Mouse (Mus musculus) liver, embryonic 16.5 days (tissue): Measurements from ENCODE around the gene Apobec1. TPM values are rescaled to one million over a fixed set of nuclear protein-coding genes. Genes with fewer than 3 reads are reported as not detected.
A peak's percentile ranks its signal among the peaks of the same experiment; 100 is the strongest.

Source experiments
- ATAC-seq: fragments of 200-750 bp; cut with Nextera tagmentation; 2 replicates; pipeline ENCODE4 v1.8.0; 2017; ENCODE audit warnings: low read depth, mild to moderate bottlenecking, moderate number of reproducible peaks, moderate library complexity
- H3K27ac ChIP-seq: fragments of 300-500 bp; sonication (generic); 2 replicates; pipeline ENCODE4 v1.5.1; 2014; ENCODE audit warnings: mild to moderate bottlenecking, low read length
- H3K27me3 ChIP-seq: fragments of 300-500 bp; sonication (generic); 2 replicates; pipeline ENCODE4 v1.6.1; 2014; ENCODE audit warnings: low read depth, low read length, mixed read lengths; ENCODE audit not compliant: control insufficient read depth, insufficient read depth
- H3K36me3 ChIP-seq: fragments of 300-500 bp; sonication (generic); 2 replicates; pipeline ENCODE4 v1.6.1; 2014; ENCODE audit warnings: mild to moderate bottlenecking; ENCODE audit not compliant: control insufficient read depth, insufficient read depth
- H3K4me1 ChIP-seq: fragments of 300-500 bp; sonication (generic); 2 replicates; pipeline ENCODE4 v1.6.1; 2014; ENCODE audit warnings: low read depth, low read length, mixed read lengths; ENCODE audit not compliant: control insufficient read depth
- H3K4me2 ChIP-seq: fragments of 300-500 bp; sonication (generic); 2 replicates; pipeline ENCODE4 v1.6.1; 2014; ENCODE audit warnings: low read depth, low read length, mixed read lengths
- H3K4me3 ChIP-seq: fragments of 300-500 bp; sonication (generic); 2 replicates; pipeline ENCODE4 v1.5.1; 2014; ENCODE audit warnings: low read depth, mild to moderate bottlenecking, low read length
- H3K9ac ChIP-seq: fragments of 300-500 bp; sonication (generic); 2 replicates; pipeline ENCODE4 v1.6.1; 2014; ENCODE audit warnings: low read depth, low read length
- H3K9me3 ChIP-seq: fragments of 300-500 bp; sonication (generic); replicated peaks from 2 replicates; pipeline ENCODE4 v1.6.1; 2016; ENCODE audit warnings: low read length; ENCODE audit not compliant: control insufficient read depth
- WGBS: fragments of 180-500 bp; shearing (Covaris S2); extraction: QIAGEN DNeasy Blood & Tissue Kit; methylation state at CpG from one replicate; pipeline ENCODE4 v1.1.7; 2014; ENCODE audit not compliant: insufficient replicate concordance; 5-methylcytosine and 5-hydroxymethylcytosine counted together
- polyA plus RNA-seq: library from polyadenylated mRNA; unstranded; fragments of >200 nt; fragmentation: Nextera tagmentation; extraction: Ambion mirVana; gene quantifications from 2 replicates; pipeline ENCODE4 v1.2.1, GENCODE M21; 2015

The Apobec1 gene
- polyA plus RNA-seq, 1 experiment from 2014 or later = 6.2 TPM

DNA sequence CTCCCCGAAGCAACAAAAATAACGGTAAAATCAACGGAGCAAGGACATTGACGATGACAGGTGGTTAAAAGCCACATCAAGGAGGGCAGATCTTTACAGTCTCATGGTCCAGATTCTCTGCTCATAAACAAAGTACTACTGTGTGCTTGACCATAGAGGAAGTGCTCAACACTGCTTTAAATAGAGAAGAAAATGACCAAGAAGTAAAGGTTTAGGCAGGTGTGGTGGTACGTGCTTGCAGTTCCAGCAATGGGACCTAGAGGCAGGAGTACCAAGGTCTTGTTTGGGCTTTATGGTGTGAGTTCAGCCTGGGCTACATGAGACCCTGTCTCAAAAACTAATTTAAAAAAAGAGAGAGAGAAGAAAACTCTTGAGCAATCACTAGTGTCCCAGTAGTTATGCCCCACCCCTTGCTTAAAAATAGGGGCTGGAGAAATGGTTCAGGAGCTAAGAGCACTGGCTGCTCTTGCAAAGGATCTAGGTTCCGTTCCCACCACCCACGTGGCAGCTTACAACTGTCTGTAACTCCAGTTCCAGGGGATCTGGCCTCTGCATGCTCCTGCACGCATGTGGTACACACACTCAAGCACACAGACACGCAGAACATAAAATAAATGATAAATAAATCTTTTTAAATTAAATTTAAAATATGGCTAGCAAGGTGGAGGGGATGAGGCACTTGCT lies 3.0 kb downstream of the Apobec1 start:
- ATAC-seq = no peak
- no peak overlapping the region for H3K4me3 ChIP-seq
- H3K4me1 ChIP-seq = no peaks in the 10 kb centered on the region
- no peak overlapping the region for H3K27ac ChIP-seq
- no peak overlapping the region for H3K9ac ChIP-seq
- 80% methylated on average over 9 of the region's 9 CpGs for WGBS
- H3K9me3 ChIP-seq = no peaks in the 10 kb centered on the region
- H3K27me3 ChIP-seq = no peaks in the 10 kb centered on the region
- H3K4me2 ChIP-seq = no peak overlapping the region
- no peaks in the 10 kb centered on the region for H3K36me3 ChIP-seq

DNA sequence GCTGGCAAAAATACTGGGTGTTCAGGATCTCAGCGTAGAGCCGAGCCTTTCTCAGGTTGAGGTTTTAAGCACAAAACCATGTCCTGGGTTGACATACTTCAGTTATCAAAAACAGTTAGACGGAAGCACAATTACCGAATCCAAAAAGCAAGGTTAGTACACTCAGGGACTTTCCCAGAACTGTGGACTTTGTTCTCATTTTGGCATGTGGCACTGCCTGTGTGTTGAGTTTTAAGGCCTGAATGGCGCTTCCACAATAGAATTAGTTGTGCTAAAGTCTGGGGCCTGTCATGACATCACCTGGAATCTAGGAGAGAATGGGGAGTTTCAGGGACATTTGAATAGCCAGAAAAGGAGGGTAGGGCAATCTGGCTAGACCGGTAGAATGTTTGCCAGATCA lies 3.8 kb downstream of the Apobec1 start:
- 70% methylated on average over 6 of the region's 6 CpGs for WGBS

DNA sequence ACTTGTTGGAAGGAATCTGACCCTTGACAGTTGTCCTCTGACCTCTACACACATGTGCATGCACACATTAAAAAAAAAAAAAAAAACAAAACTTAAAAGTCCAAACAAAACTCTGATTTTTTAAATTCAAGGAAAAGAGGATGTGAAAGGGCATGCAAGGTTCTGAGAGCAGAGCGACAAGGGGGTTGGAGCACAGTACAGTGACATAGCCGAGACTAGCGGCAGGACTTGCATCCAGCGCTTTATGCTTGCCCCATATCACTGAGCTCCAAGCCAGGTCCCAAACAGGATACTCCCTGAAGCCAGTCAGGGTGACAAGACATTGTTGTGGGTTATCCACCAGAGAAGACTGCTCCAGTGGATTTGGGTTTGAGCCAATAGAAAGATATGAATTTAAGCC lies 4.2 kb downstream of the Apobec1 start:
- no peaks in the 10 kb centered on the region for H3K27me3 ChIP-seq
- H3K9ac ChIP-seq = no peak overlapping the region
- 72% methylated on average over 4 of the region's 4 CpGs for WGBS
- no peak for ATAC-seq
- H3K4me1 ChIP-seq = no peaks in the 10 kb centered on the region
- 0 out of 2 replicates have a peak overlapping the region, but pooled peaks have one; percentile 9 for H3K27ac ChIP-seq
- H3K9me3 ChIP-seq = no peaks in the 10 kb centered on the region
- H3K4me3 ChIP-seq = no peak overlapping the region
- no peak overlapping the region for H3K4me2 ChIP-seq
- no peaks in the 10 kb centered on the region for H3K36me3 ChIP-seq

More for the DNA sequence above, 3.8 kb downstream of the Apobec1 start:
- H3K36me3 ChIP-seq = no peaks in the 10 kb centered on the region
- ATAC-seq = no peak
- H3K27me3 ChIP-seq = no peaks in the 10 kb centered on the region
- H3K27ac ChIP-seq = 0 out of 2 replicates have a peak overlapping the region, but pooled peaks have one; percentile 9
- no peaks in the 10 kb centered on the region for H3K4me1 ChIP-seq
- no peak overlapping the region for H3K4me2 ChIP-seq
- H3K9me3 ChIP-seq = no peaks in the 10 kb centered on the region
- H3K9ac ChIP-seq = no peak overlapping the region
- no peak overlapping the region for H3K4me3 ChIP-seq

DNA sequence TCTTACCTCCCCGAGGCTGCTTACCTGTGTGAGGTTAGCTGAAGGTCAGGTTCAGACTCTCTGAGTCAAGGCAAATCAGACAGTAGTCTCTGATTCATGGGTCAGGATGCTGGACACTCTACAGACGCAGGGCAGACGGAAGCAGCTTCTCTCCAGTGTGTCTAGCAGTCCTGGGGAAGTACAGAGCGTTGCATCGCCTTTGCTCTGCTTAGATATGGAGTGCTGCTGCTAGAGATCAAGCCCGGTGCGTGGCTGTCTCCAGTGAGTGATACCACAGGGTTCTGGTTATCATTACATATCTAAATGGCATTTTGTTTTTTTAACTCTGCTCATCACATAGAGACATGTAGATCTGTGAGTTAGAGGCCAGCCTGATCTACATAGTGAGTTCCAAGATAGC lies 5.6 kb downstream of the Apobec1 start:
- H3K9ac ChIP-seq = no peak overlapping the region
- WGBS = 55% methylated on average over 7 of the region's 7 CpGs
- no peaks in the 10 kb centered on the region for H3K9me3 ChIP-seq
- no peaks in the 10 kb centered on the region for H3K4me1 ChIP-seq
- H3K36me3 ChIP-seq = no peaks in the 10 kb centered on the region
- H3K27me3 ChIP-seq = no peaks in the 10 kb centered on the region
- no peak overlapping the region for H3K4me3 ChIP-seq
- no peak for ATAC-seq
- no peak overlapping the region for H3K27ac ChIP-seq
- H3K4me2 ChIP-seq = no peak overlapping the region

DNA sequence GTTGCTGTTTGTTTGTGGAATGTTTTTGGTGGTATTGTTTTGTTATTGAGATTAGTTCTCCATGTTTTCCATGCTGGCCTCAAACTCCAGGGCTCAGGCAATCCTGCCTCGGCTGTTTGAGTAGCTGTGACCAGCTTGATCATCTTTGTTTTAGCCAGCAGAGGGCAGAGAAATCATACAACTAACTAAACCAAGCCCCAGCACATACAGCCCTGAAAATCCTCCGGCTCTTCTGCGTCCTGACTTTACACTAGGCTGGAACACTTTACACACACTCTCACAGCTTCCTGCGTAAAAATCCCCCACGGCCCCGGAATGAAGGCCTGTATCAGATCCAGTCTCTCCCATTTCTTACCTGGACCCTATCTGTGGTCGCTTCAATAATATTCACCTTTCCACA lies 6.6 kb downstream of the Apobec1 start:
- H3K36me3 ChIP-seq = no peaks in the 10 kb centered on the region
- no peaks in the 10 kb centered on the region for H3K9me3 ChIP-seq
- no peaks in the 10 kb centered on the region for H3K4me1 ChIP-seq
- 46% methylated on average over 7 of the region's 7 CpGs for WGBS
- H3K27me3 ChIP-seq = no peaks in the 10 kb centered on the region
- no peak overlapping the region for H3K4me3 ChIP-seq
- ATAC-seq = no peak; the same call in 1 of the 2 replicates
- H3K4me2 ChIP-seq = no peak overlapping the region
- H3K9ac ChIP-seq = no peak overlapping the region
- no peak overlapping the region for H3K27ac ChIP-seq

DNA sequence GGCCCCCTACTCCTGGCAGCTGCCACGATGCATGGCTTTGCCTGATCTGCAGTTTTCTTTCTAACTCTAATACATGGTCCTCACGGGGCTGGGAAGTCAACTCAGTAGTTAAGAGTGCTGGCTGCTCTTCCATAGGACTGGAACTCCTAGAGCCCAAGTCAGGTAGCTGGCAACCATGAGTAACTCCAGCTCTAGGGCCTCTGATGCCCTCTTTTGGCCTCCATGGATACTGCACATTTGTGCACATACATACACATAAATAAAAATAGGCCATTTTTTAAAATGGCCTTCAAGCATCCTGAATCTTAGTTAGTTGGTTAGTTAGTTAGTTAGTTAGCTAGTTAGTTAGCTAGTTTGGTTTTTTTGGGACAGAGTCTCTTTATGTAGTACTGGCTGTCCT lies 9.3 kb downstream of the Apobec1 start:
- WGBS = 65% methylated on average over 2 of the region's 2 CpGs
- Histone ChIP-seq H3K4me3 (no peak overlapping the region), H3K36me3 (no peaks in the 10 kb centered on the region), H3K4me2 (no peak overlapping the region), H3K9me3 (no peaks in the 10 kb centered on the region), H3K4me1 (no peaks in the 10 kb centered on the region), H3K27ac (no peak overlapping the region), H3K9ac (no peak overlapping the region), H3K27me3 (no peaks in the 10 kb centered on the region)
- ATAC-seq = no peak

DNA sequence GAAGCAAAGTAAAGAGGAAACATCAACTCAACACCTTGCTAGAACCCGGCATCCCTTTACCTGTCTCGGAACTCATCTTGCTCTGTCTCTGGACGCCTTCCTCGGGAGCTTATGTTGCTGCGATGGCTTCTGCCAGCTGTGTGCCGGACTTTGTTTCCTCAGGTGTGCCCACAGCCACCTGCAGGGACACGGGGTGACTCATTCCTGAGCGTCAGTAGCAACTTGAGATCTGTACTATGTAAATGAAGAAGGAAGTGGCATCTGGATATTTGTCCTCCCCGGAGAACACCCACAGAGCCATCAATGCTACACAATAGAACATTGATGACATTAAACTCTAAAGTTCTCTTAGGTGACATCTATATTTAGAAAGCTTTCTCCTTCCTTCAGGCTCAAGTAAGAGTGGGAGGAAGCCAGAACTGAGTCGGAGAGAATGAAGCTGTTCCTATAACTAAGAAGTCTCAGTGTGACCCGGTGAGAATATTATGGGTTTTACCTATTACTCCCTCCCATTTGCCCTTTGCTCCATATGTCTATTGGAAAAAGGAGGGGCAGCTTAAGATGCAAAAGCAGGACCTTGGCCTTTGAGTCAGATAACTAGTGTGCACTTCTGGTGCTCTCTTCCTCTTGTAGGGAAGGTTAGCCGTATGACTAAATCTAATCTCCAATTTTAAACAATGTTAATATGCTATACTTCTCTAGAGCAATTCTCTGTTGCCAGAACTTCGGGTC lies 11.1 kb downstream of the Apobec1 start:
- no peaks in the 10 kb centered on the region for H3K9me3 ChIP-seq
- H3K4me2 ChIP-seq = no peak overlapping the region
- no peak overlapping the region for H3K4me3 ChIP-seq
- no peaks in the 10 kb centered on the region for H3K36me3 ChIP-seq
- no peak overlapping the region for H3K27ac ChIP-seq
- no peak for ATAC-seq
- H3K27me3 ChIP-seq = no peaks in the 10 kb centered on the region
- H3K4me1 ChIP-seq = no peaks in the 10 kb centered on the region
- 75% methylated on average over 13 of the region's 13 CpGs for WGBS
- H3K9ac ChIP-seq = no peak overlapping the region

DNA sequence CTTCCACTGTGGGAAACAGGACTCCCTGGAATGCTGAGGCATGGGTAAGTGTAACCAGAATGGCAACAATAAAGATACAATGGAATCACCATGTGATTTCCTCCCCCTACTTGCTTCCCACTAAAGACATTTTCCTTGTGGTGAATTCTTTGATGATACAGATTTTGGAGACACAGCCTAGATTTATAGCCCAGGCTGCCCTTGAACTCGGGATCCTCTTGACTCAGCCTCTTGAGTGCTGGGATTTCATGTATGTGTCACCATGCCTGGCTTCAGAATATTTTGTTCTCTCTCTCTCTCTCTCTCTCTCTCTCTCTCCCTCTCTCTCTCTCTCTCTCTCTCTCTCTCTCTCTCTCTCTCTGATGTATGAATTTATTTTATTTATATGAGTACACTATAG lies 23.2 kb downstream of the Apobec1 start:
- WGBS = 41% methylated on average over 1 of the region's 1 CpGs
- Histone ChIP-seq H3K4me3 (no peak overlapping the region), H3K27me3 (no peaks in the 10 kb centered on the region), H3K27ac (no peak overlapping the region), H3K9ac (no peak overlapping the region), H3K4me1 (no peaks in the 10 kb centered on the region), H3K4me2 (no peak overlapping the region), H3K9me3 (no peaks in the 10 kb centered on the region), H3K36me3 (no peaks in the 10 kb centered on the region)
- ATAC-seq = no peak

DNA sequence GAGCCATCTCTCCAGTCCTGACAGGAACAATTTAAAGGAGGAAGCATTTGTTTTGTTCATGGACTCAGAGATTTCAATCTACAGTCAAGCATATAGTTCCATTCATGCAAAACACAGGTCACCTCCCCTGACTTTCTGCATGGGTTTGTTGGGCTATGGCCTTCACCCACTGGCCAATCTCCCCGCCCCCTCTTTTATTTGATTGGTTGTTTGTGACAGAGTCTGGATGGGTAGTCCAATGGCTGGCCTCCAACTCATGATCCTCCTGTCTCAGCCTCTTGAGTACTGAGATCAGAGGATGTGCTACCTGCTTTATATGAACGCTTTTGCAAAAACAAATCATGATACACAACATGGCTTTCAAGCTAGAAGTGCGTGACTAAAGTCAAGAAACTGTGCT lies 25.2 kb downstream of the Apobec1 start:
- H3K4me3 ChIP-seq = no peak overlapping the region
- H3K4me2 ChIP-seq = no peak overlapping the region
- H3K36me3 ChIP-seq = no peaks in the 10 kb centered on the region
- H3K27ac ChIP-seq = no peak overlapping the region
- H3K4me1 ChIP-seq = no peaks in the 10 kb centered on the region
- H3K27me3 ChIP-seq = no peaks in the 10 kb centered on the region
- 58% methylated on average over 3 of the region's 3 CpGs for WGBS
- ATAC-seq = no peak
- H3K9me3 ChIP-seq = no peaks in the 10 kb centered on the region
- H3K9ac ChIP-seq = no peak overlapping the region
